Mouse (Mus musculus): ENCODE measurements around the gene Plekhh3.
"Not testable (repeated sequence)": the region's sequence is repeated elsewhere in the genome, so short reads cannot be mapped to it uniquely, and the experiment has no call there.

Gene Plekhh3

GRCm38 (mm10) chr11:101151063-101151462 is 20.1 kb downstream of the Plekhh3 start:
- DNase-seq (ENCODE audit: low spot score in 2 of 2), result no peak

GRCm38 (mm10) chr11:101149178-101150105 is 21.7 kb downstream of the Plekhh3 start:
- no peak for DNase-seq (ENCODE audit: low spot score in 2 of 2)

GRCm38 (mm10) chr11:101148751-101149150 is 22.4 kb downstream of the Plekhh3 start:
- no peak for DNase-seq (ENCODE audit: low spot score in 2 of 2)

DNA sequence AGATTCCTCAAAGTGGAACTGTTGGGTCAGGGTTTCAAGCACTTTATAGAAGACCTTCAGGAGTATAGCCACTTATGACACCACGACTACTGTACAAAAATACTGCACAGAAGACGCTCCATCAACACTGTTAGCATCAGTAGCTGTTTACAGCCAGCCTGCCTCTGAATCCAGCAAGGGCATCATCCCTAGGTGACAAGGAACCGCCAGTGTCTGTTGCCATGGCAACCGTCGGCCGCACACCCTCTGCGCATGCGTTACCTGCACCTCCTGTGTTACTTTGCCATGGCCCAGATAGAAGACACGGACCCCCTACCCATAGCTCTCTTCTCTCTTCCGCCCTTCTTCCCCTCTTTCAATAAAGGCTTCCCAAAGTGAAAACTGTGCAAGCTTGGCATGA is 24.8 kb downstream of the Plekhh3 start:
- DNase-seq (ENCODE audit: low spot score in 2 of 2), result peak in 1 of 2 experiments; percentile 62

- peak in 1 of 2 experiments; percentile 50 for DNase-seq (ENCODE audit: low spot score in 2 of 2)
Observed at GRCm38 (mm10) chr11:101143338-101144225, 27.6 kb downstream of the Plekhh3 start.

DNA sequence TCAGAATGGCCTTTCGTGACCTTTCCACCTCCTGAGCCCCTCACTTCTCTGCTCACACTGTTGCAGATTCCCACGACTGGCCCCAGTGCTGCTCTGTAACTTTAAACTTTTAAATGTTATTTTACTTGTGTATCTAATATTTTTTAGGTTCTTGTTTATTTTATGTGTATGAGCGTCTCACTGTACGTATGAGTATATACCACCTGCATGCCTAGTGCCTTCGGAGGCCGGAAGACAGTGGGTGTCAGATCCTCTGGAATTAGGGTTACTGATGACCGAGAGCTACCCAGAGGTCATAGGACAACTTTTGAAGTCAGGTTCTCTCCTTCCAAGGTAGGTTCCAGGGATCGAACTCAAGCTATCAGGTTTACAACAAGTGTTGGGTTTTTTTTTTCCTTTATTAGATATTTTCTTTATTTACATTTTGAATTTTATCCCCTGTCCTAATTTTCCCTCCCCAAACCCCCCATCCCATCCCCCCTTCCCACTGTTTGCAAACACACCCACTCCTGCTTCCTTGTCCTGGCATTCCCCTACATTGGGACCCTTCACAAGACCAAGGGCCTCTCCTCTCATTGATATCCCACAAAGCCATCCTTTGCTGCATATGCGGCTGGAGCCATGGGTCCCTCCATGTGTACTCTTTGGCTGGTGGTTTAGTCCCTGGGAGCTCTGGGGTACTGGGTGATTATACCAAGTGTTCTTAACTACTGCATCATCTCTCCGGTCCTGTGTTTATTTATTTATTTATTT is 28.8 kb downstream of the Plekhh3 start:
- DNase-seq (ENCODE audit: low spot score in 2 of 2), result no peak

- no peak for DNase-seq (ENCODE audit: low spot score in 2 of 2)
Observed at GRCm38 (mm10) chr11:101141088-101141487, 30.1 kb downstream of the Plekhh3 start.

DNA sequence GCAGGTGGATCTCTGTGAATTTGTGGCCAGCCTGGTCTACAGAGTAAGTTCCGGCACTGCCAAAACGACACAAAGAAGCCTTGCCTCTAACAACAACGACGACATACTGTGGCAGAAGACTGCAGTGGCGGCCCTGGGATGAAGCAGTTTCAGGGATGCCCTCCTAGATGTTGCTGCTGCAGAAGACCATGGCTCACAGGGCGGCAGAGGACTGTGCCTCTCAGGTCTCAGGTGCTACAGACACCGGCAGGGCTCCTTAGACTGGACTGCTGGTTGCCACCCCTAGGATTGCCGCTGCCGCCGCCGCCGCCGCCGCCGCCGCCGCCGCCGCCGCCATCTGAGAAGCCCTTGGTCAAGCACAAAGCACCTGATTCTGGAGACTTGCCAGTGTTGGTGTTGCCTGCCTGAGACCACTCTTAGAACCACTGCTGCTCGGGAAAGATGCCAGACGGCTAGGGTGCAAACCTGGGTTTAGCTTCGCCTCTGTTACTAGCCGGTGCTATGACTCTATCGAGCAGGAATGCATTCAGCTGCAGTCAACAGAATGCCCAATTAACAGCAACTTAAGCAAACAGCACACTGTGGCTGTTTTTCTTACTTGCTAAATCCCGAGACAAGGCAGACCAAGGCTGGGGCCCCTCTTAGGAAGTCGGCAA is 30.9 kb downstream of the Plekhh3 start:
- no peak for DNase-seq (ENCODE audit: low spot score in 2 of 2)

GRCm38 (mm10) chr11:101138536-101139181 is 32.5 kb downstream of the Plekhh3 start:
- no peak for DNase-seq (ENCODE audit: low spot score in 2 of 2)

GRCm38 (mm10) chr11:101137000-101137399 is 34.2 kb downstream of the Plekhh3 start:
- no peak for DNase-seq (ENCODE audit: low spot score in 2 of 2)

DNA sequence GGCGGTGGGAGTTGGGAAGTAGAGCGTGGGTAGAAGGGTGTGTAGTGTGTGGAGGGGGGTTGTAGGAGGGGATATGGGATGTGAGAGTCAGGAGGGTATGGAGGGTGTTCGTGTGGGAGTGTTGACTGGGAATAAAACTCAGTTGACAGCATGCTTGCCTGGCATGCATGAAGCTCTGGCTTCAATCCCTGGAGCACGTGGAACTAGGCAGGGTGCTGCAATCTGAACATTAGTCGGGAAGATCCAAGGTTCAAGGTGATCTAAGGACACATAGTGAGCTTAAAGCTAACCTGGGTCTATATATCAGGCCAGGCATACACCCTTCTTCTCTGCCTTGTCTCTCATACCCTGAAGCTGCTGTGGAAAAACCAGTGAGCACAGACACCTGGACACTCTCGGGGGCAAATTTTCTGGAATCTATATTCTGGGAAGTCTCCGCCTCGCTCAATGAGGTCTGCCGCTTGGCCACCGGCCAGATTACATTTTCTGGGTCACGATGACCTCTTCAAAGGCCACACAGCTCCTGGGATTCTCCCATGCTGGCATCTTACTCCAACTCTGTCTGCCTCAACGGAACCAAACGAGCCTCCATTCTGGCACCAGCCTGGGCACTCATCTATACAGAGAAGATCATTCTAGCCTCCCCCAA is 36.8 kb downstream of the Plekhh3 start:
- no peak for DNase-seq (ENCODE audit: low spot score in 2 of 2)

DNA sequence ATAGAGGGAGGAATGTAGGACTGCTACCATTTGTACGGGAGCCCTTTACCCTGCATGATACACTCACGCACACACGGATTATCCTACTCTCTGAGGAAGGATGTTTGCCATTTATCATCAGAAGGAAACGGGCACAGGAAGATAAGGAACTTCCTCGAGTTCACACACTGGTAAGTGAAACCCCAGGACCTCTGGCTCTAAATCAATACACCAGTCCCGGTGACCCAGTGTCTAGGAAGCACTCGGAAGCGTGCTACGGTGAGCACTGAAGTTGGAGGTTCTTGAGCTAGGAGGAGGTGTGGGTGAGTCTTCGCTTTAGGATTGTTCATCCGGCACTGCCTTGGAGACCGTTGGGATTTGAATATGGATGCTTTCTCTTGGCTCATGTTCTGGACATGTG is 38.1 kb downstream of the Plekhh3 start:
- no peak for DNase-seq (ENCODE audit: low spot score in 2 of 2)

- DNase-seq (ENCODE audit: low spot score in 2 of 2), result peak in 1 of 2 experiments; percentile 48
Observed at GRCm38 (mm10) chr11:101131701-101132100, 39.5 kb downstream of the Plekhh3 start.

- no peak for DNase-seq (ENCODE audit: low spot score in 2 of 2)
Observed at GRCm38 (mm10) chr11:101131187-101131586, 40.0 kb downstream of the Plekhh3 start.

- no peak for DNase-seq (ENCODE audit: low spot score in 2 of 2)
Observed at GRCm38 (mm10) chr11:101130056-101130756, 40.9 kb downstream of the Plekhh3 start.

GRCm38 (mm10) chr11:101128996-101129577 is 42.1 kb downstream of the Plekhh3 start:
- DNase-seq (ENCODE audit: low spot score in 2 of 2), result no peak

DNA sequence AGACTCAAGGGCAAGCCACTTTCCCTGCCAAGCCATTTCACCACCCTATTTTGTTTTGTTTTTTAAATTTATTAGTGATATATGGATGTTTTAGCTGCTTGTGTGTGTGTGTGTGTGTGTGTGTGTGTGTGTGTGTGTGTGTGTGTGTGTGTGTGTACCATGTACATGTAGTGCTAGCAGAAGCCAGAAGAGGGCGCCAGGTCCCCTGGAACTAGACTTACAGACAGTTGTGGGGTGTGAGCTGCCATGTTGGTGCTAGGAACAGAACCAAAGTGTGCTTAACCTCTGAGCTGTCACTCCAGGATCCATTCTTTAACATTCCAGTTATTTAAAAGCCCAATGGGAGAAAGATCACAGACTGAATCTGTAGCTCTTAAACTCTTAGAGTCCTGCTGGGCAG is 44.1 kb downstream of the Plekhh3 start:
- no peak for DNase-seq (ENCODE audit: low spot score in 2 of 2)

DNA sequence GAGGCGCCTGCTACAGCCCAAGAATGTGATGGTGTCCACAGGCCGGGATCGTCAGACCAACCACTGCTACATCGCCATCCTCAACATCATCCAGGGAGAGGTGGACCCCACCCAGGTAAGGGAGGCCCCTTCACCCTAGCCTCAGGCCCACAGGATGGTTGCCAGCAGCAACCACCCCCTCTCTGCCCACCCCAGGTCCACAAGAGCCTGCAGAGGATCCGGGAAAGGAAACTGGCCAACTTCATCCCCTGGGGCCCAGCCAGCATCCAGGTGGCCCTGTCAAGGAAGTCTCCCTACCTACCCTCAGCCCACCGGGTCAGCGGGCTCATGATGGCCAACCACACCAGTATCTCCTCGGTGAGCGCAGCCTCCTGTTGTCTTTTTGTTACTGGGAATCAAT is 46.1 kb downstream of the Plekhh3 start:
- DNase-seq (ENCODE audit: low spot score in 2 of 2), result not testable (repeated sequence)

GRCm38 (mm10) chr11:101124494-101124893 is 46.7 kb downstream of the Plekhh3 start:
- DNase-seq (ENCODE audit: low spot score in 2 of 2), result not testable (repeated sequence)
